Mouse (Mus musculus): ENCODE results near the gene Rere.

GRCm38 (mm10) chr4:150566193-150566592, 284.7 kb downstream of the Rere start:
- no peak for TF ChIP-seq GATA1 (IDR thresholded peaks at IDR 0.05; ENCODE audit: low read length)
- no peak for TF ChIP-seq TAL1 (IDR thresholded peaks at IDR 0.05; ENCODE audit: low read length)

Data from erythroblast, embryonic 14.5 days (primary cell).